Mouse (Mus musculus) limb, embryonic 11.5 days (tissue): ENCODE results near the gene Fam186b. TPM values are rescaled to one million over a fixed set of nuclear protein-coding genes. Genes with fewer than 3 reads are reported as not detected.

ENCODE experiments used
- ATAC-seq: fragments of 200-750 bp; cut with Nextera tagmentation; 2 replicates; pipeline ENCODE4 v1.8.0; 2017; ENCODE audit warnings: low read depth; ENCODE audit not compliant: insufficient number of reproducible peaks, low FRiP score, low TSS enrichment
- DNase-seq: peaks from one replicate; pipeline ENCODE4 v3.0.0-alpha.2; 2015; ENCODE audit warnings: low spot score
- H3K27ac ChIP-seq: fragments of 300-500 bp; sonication (generic); replicated peaks from 2 replicates; pipeline ENCODE4 v1.5.1; 2014; ENCODE audit warnings: low read depth, mild to moderate bottlenecking, low read length
- H3K27me3 ChIP-seq: fragments of 300-500 bp; sonication (generic); 2 replicates; pipeline ENCODE4 v1.6.1; 2014; ENCODE audit warnings: mild to moderate bottlenecking, low read length, mixed read lengths; ENCODE audit not compliant: control insufficient read depth, insufficient read depth
- H3K36me3 ChIP-seq: fragments of 300-500 bp; sonication (generic); 2 replicates; pipeline ENCODE4 v1.6.1; 2014; ENCODE audit warnings: mild to moderate bottlenecking, low read length, moderate library complexity, mixed read lengths; ENCODE audit not compliant: control insufficient read depth, insufficient read depth
- H3K4me1 ChIP-seq: fragments of 300-500 bp; sonication (generic); 2 replicates; pipeline ENCODE4 v1.6.1; 2014; ENCODE audit warnings: low read length, mixed read lengths; ENCODE audit not compliant: control insufficient read depth, insufficient read depth
- H3K4me2 ChIP-seq: fragments of 300-500 bp; sonication (generic); 2 replicates; pipeline ENCODE4 v1.6.1; 2014; ENCODE audit warnings: low read depth, mild to moderate bottlenecking, moderate library complexity; ENCODE audit not compliant: severe bottlenecking
- H3K4me3 ChIP-seq: fragments of 300-500 bp; sonication (generic); 2 replicates; pipeline ENCODE4 v1.5.1; 2014; ENCODE audit warnings: low read depth, low read length
- H3K9ac ChIP-seq: fragments of 300-500 bp; sonication (generic); 2 replicates; pipeline ENCODE4 v1.6.1; 2014; ENCODE audit warnings: mild to moderate bottlenecking, low read length
- H3K9me3 ChIP-seq: fragments of 300-500 bp; sonication (generic); 2 replicates; pipeline ENCODE4 v1.6.1; 2016; ENCODE audit warnings: low read length; ENCODE audit not compliant: control insufficient read depth
- WGBS: fragments of 180-500 bp; shearing (Covaris S2); extraction: QIAGEN DNeasy Blood & Tissue Kit; methylation state at CpG from one replicate; pipeline ENCODE4 v1.1.7; 2014; 5-methylcytosine and 5-hydroxymethylcytosine counted together
- polyA plus RNA-seq: library from polyadenylated mRNA; unstranded; fragments of >200 nt; fragmentation: Nextera tagmentation; extraction: Ambion mirVana; gene quantifications from 2 replicates; pipeline ENCODE4 v1.2.1, GENCODE M21; 2014

Fam186b gene
- polyA plus RNA-seq, 1 experiment from 2014 or later: not detected

GRCm38 (mm10) chr15:99265679-99266078 lies 30.0 kb downstream of the Fam186b start:
- Histone ChIP-seq H3K9me3 (no peaks in the 10 kb centered on the region), H3K4me3 (no peak overlapping the region), H3K9ac (no peak overlapping the region), H3K27ac (no peak overlapping the region), H3K4me2 (no peak overlapping the region), H3K36me3 (no peaks in the 10 kb centered on the region), H3K4me1 (no peaks in the 10 kb centered on the region), H3K27me3 (no peaks in the 10 kb centered on the region)
- ATAC-seq (no peak), DNase-seq (peak; percentile 81)
- 23% methylated on average over 4 of the region's 4 CpGs for WGBS

- 72% methylated on average over 2 of the region's 2 CpGs for WGBS
- no peak for ATAC-seq
- Histone ChIP-seq H3K27me3 (no peaks in the 10 kb centered on the region), H3K36me3 (no peaks in the 10 kb centered on the region), H3K4me2 (no peak overlapping the region; the same call in 1 of the 2 replicates), H3K9ac (no peak overlapping the region; the same call in 1 of the 2 replicates), H3K4me3 (no peak overlapping the region), H3K9me3 (no peaks in the 10 kb centered on the region), H3K4me1 (no peaks in the 10 kb centered on the region), H3K27ac (no peak overlapping the region)
- no peak for DNase-seq
Measured at GRCm38 (mm10) chr15:99264363-99264762, 31.3 kb downstream of the Fam186b start.

GRCm38 (mm10) chr15:99262702-99263101 lies 33.0 kb downstream of the Fam186b start:
- Histone ChIP-seq H3K4me2 (no peak overlapping the region), H3K9ac (no peak overlapping the region), H3K27me3 (no peaks in the 10 kb centered on the region), H3K9me3 (no peaks in the 10 kb centered on the region), H3K4me1 (no peaks in the 10 kb centered on the region), H3K36me3 (no peaks in the 10 kb centered on the region), H3K4me3 (no peak overlapping the region), H3K27ac (no peak overlapping the region)
- ATAC-seq (no peak), DNase-seq (no peak)
- 50% methylated on average over 10 of the region's 10 CpGs for WGBS

- H3K9me3 ChIP-seq: no peaks in the 10 kb centered on the region
- H3K4me2 ChIP-seq: peak overlapping the region; percentile 17; the same call in 1 of the 2 replicates
- ATAC-seq (no peak), DNase-seq (peak; percentile 55)
- no peak overlapping the region for H3K4me3 ChIP-seq
- under 1% methylated on average over 8 of the region's 10 CpGs for WGBS
- no peaks in the 10 kb centered on the region for H3K4me1 ChIP-seq
- no peak overlapping the region for H3K27ac ChIP-seq
- H3K9ac ChIP-seq: no peak overlapping the region
- no peaks in the 10 kb centered on the region for H3K36me3 ChIP-seq
- H3K27me3 ChIP-seq: no peaks in the 10 kb centered on the region
Measured at GRCm38 (mm10) chr15:99259730-99260252, 35.9 kb downstream of the Fam186b start.

GRCm38 (mm10) chr15:99259167-99259729 lies 36.4 kb downstream of the Fam186b start:
- no peak overlapping the region for H3K27ac ChIP-seq

GRCm38 (mm10) chr15:99255241-99255749 lies 40.4 kb downstream of the Fam186b start:
- no peak for DNase-seq
- no peaks in the 10 kb centered on the region for H3K27me3 ChIP-seq
- H3K9me3 ChIP-seq: no peaks in the 10 kb centered on the region
- no peak overlapping the region for H3K4me3 ChIP-seq
- H3K36me3 ChIP-seq: no peaks in the 10 kb centered on the region
- no peak overlapping the region for H3K27ac ChIP-seq
- no peak for ATAC-seq
- no peak overlapping the region for H3K9ac ChIP-seq
- 0 out of 2 replicates have a peak, but pooled peaks cover 3% of the 10 kb centered on the region for H3K4me1 ChIP-seq
- no peak overlapping the region for H3K4me2 ChIP-seq
- 87% methylated on average over 6 of the region's 6 CpGs for WGBS

More at GRCm38 (mm10) chr15:99259167-99259729, 36.4 kb downstream of the Fam186b start:
- Histone ChIP-seq H3K27me3 (no peaks in the 10 kb centered on the region), H3K36me3 (no peaks in the 10 kb centered on the region), H3K4me2 (peak overlapping the region; percentile 17; the same call in 1 of the 2 replicates), H3K4me1 (no peaks in the 10 kb centered on the region), H3K9me3 (no peaks in the 10 kb centered on the region), H3K4me3 (no peak overlapping the region), H3K9ac (no peak overlapping the region)
- WGBS: 67% methylated on average over 8 of the region's 8 CpGs
- no peak for DNase-seq
- ATAC-seq: no peak

- no peaks in the 10 kb centered on the region for H3K27me3 ChIP-seq
- DNase-seq (no peak), ATAC-seq (no peak)
- H3K36me3 ChIP-seq: no peaks in the 10 kb centered on the region
- no peak overlapping the region for H3K27ac ChIP-seq
- H3K4me3 ChIP-seq: no peak overlapping the region
- no peak overlapping the region for H3K4me2 ChIP-seq
- 85% methylated on average over 2 of the region's 2 CpGs for WGBS
- no peak overlapping the region for H3K9ac ChIP-seq
- H3K4me1 ChIP-seq: 0 out of 2 replicates have a peak, but pooled peaks cover 3% of the 10 kb centered on the region
- no peaks in the 10 kb centered on the region for H3K9me3 ChIP-seq
Measured at GRCm38 (mm10) chr15:99254477-99255005, 41.1 kb downstream of the Fam186b start.

GRCm38 (mm10) chr15:99253772-99254171 lies 41.9 kb downstream of the Fam186b start:
- Histone ChIP-seq H3K9me3 (no peaks in the 10 kb centered on the region), H3K36me3 (no peaks in the 10 kb centered on the region)

More at GRCm38 (mm10) chr15:99253772-99254171, 41.9 kb downstream of the Fam186b start:
- Histone ChIP-seq H3K4me1 (0 out of 2 replicates have a peak, but pooled peaks cover 3% of the 10 kb centered on the region), H3K27ac (no peak overlapping the region), H3K27me3 (no peaks in the 10 kb centered on the region), H3K4me2 (no peak overlapping the region), H3K9ac (no peak overlapping the region), H3K4me3 (no peak overlapping the region)
- DNase-seq (no peak), ATAC-seq (no peak)
- WGBS: 91% methylated on average over 6 of the region's 6 CpGs
